Comparison of ENCODE assay signal across 9 mouse cellular contexts in genomic region chr10:75182151-75182774, GRCm38 (mm10). TPM values are rescaled to one million over a fixed set of nuclear protein-coding genes. Genes with fewer than 3 reads are reported as not detected.
DNase-seq lines count a peak whose midpoint lies in the region; ATAC-seq and TF ChIP-seq lines count a peak whose summit lies in the region.
"Had no signal": no experiment of that assay in that cellular context is flagged by ENCODE, and none has a peak within 500 bp of the region (broad histone marks: within the 10 kb centered on the region; RNA-seq: fewer than 3 reads in every experiment).

No protein-coding gene starts in this region.

- TF ChIP-seq CTCF in hindbrain, postnatal 0 days (IDR thresholded peaks at IDR 0.05; ENCODE audit: low read depth): peak; percentile 91

- H3K36me3 ChIP-seq in forebrain, embryonic 16.5 days (ENCODE audit: control insufficient read depth, insufficient read depth): peaks cover 32% of the 10 kb centered on the region
- H3K36me3 ChIP-seq in hindbrain, postnatal 0 days (ENCODE audit: insufficient read depth, low read length): peaks cover 61% of the 10 kb centered on the region

- H3K27ac ChIP-seq in forebrain, embryonic 16.5 days (ENCODE audit: low read length): no peak overlapping the region
- H3K27ac ChIP-seq in hindbrain, postnatal 0 days: 0 out of 2 replicates have a peak overlapping the region, but pooled peaks have one; percentile 7

- ATAC-seq in forebrain, embryonic 16.5 days: peak; percentile 69
- ATAC-seq in hindbrain, postnatal 0 days: peak; percentile 77

- peak; percentile 87 for DNase-seq in NIH3T3 (ENCODE audit: low read depth)
- peak; percentile 72 for DNase-seq in cerebellum, adult 11 months
- DNase-seq in hindbrain, postnatal 0 days (ENCODE audit: low spot score): peak; percentile 80
- peak; percentile 48 to 60 for DNase-seq in left cerebral cortex, adult 8-10 months (ENCODE audit: low spot score in 2 of 2)
- peak; percentile 75 for DNase-seq in mesoderm, embryonic 11.5 days (ENCODE audit: low read depth, low spot score)
- DNase-seq in right cerebral cortex, postnatal 36 days (ENCODE audit: low spot score in 2 of 2): peak; percentile 47 to 51
- peak; percentile 64 to 77 for DNase-seq in urinary bladder, postnatal 4 days (ENCODE audit: low spot score in 2 of 2)

- H3K9ac ChIP-seq in forebrain, embryonic 16.5 days (replicated peaks; ENCODE audit: low read depth, low read length): no peak overlapping the region
- no peak overlapping the region for H3K9ac ChIP-seq in hindbrain, postnatal 0 days (replicated peaks; ENCODE audit: low read length)

- H3K27me3 ChIP-seq in forebrain, embryonic 16.5 days (replicated peaks; ENCODE audit: control insufficient read depth, insufficient read depth, low read length): no peaks in the 10 kb centered on the region
- H3K27me3 ChIP-seq in hindbrain, postnatal 0 days (ENCODE audit: insufficient read depth, low read length): no peaks in the 10 kb centered on the region
- H3K27me3 ChIP-seq: megakaryocyte, embryonic 14.5 days had no signal

- 38% methylated on average over 14 of the region's 14 CpGs for WGBS in forebrain, embryonic 16.5 days
- 33% methylated on average over 14 of the region's 14 CpGs for WGBS in hindbrain, postnatal 0 days

- H3K4me3 ChIP-seq in forebrain, embryonic 16.5 days (replicated peaks; ENCODE audit: low read length): no peak overlapping the region
- H3K4me3 ChIP-seq in hindbrain, postnatal 0 days (ENCODE audit: low read length): no peak overlapping the region
- H3K4me3 ChIP-seq: megakaryocyte, embryonic 14.5 days had no signal

- H3K4me2 ChIP-seq in forebrain, embryonic 16.5 days (ENCODE audit: low read length): no peak overlapping the region
- no peak overlapping the region for H3K4me2 ChIP-seq in hindbrain, postnatal 0 days (ENCODE audit: low read depth, low read length)

- H3K4me1 ChIP-seq in forebrain, embryonic 16.5 days (replicated peaks; ENCODE audit: control insufficient read depth, insufficient read depth, low read length): no peaks in the 10 kb centered on the region
- no peaks in the 10 kb centered on the region for H3K4me1 ChIP-seq in hindbrain, postnatal 0 days (ENCODE audit: insufficient read depth, low read length)

- no peaks in the 10 kb centered on the region for H3K9me3 ChIP-seq in forebrain, embryonic 16.5 days (ENCODE audit: control insufficient read depth, low read length)
- no peaks in the 10 kb centered on the region for H3K9me3 ChIP-seq in hindbrain, postnatal 0 days (ENCODE audit: low read length)

RNA-seq across cellular contexts. Expression of gene Specc1l, which starts 29.6 kb away (rescaled TPM):
- 42.5 and 48.8 TPM in 2 replicates for polyA plus RNA-seq in forebrain, embryonic 16.5 days (2015; fragmentation: Nextera tagmentation; extraction: Ambion mirVana)
- 36.3 and 42.2 TPM in 2 replicates for total RNA-seq in hindbrain, postnatal 0 days (2014; rRNA removed)
- 22.3 and 23.4 TPM in 2 replicates for polyA plus RNA-seq in hindbrain, postnatal 0 days (2015; fragmentation: Nextera tagmentation; extraction: Ambion mirVana)
- total RNA-seq in left cerebral cortex, adult 8-10 months (2022): 10 to 100 TPM; 42.5 to 47.8 (median 44.0) TPM
